Mouse (Mus musculus) intestine, embryonic 14.5 days (tissue): ENCODE measurements at regions not wholly inside any gene's neighbourhood (a gene's known extent, or its start where the extent isn't known, plus 50 kb on each side); places are given as distances from the start of the nearest gene placed in this dataset.
A peak's percentile ranks its signal among the peaks of the same experiment; 100 is the strongest.

ENCODE experiments used
- ATAC-seq: fragments of 200-750 bp; cut with Nextera tagmentation; replicated peaks from 2 replicates; pipeline ENCODE4 v1.8.0; 2017; ENCODE audit warnings: low read depth, moderate number of reproducible peaks, moderate TSS enrichment, moderate library complexity; ENCODE audit not compliant: low FRiP score, low TSS enrichment
- DNase-seq: peaks from one replicate; pipeline ENCODE4 v3.0.0-alpha.2; 2018; ENCODE audit warnings: low spot score
- H3K27ac ChIP-seq: fragments of 300-500 bp; sonication (generic); 2 replicates; pipeline ENCODE4 v1.5.1; 2014; ENCODE audit warnings: low read depth, mild to moderate bottlenecking, control low read depth
- H3K27me3 ChIP-seq: fragments of 300-500 bp; sonication (generic); replicated peaks from 2 replicates; pipeline ENCODE4 v1.6.1; 2014; ENCODE audit warnings: low read length, control low read depth; ENCODE audit not compliant: control insufficient read depth, insufficient read depth
- H3K36me3 ChIP-seq: fragments of 300-500 bp; sonication (generic); 2 replicates; pipeline ENCODE4 v1.6.1; 2014; ENCODE audit warnings: low read length, control low read depth; ENCODE audit not compliant: control insufficient read depth, insufficient read depth
- H3K4me1 ChIP-seq: fragments of 300-500 bp; sonication (generic); replicated peaks from 2 replicates; pipeline ENCODE4 v1.6.1; 2014; ENCODE audit warnings: low read length, control low read depth, mixed read lengths; ENCODE audit not compliant: control insufficient read depth, insufficient read depth
- H3K4me2 ChIP-seq: fragments of 300-500 bp; sonication (generic); 2 replicates; pipeline ENCODE4 v1.6.1; 2014; ENCODE audit warnings: low read length
- H3K4me3 ChIP-seq: fragments of 300-500 bp; sonication (generic); 2 replicates; pipeline ENCODE4 v1.5.1; 2014; ENCODE audit warnings: low read depth, low read length, control low read depth, mixed read lengths
- H3K9ac ChIP-seq: fragments of 300-500 bp; sonication (generic); 2 replicates; pipeline ENCODE4 v1.6.1; 2014; ENCODE audit warnings: mild to moderate bottlenecking, low read length
- H3K9me3 ChIP-seq: fragments of 300-500 bp; sonication (generic); 2 replicates; pipeline ENCODE4 v1.6.1; 2016; ENCODE audit warnings: low read length, control low read depth; ENCODE audit not compliant: control insufficient read depth
- WGBS: fragments of 180-500 bp; shearing (Covaris S2); extraction: QIAGEN DNeasy Blood & Tissue Kit; methylation state at CpG from one replicate; pipeline ENCODE4 v1.1.7; 2014; 5-methylcytosine and 5-hydroxymethylcytosine counted together

DNA sequence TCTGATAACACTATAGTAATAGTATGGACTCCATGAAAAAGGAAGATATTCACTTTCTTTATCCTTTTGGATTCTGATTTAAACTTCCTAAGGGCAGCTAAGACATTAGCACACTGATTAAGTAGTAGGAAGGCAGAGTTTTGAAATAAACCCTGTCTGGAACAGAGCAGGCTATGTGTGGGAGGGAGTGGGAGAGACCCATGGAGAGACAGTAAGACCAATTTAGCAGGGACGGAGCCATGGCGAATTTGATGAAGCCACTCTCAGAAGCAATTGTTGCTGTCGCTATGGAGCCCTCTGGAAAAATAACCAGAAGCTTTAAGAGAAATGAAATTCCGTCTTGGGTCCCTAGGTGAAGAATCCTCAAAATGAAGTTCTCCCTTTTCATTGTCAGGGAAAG is 303.5 kb downstream of the Brinp2 start:
- no peak for ATAC-seq
- Histone ChIP-seq H3K9me3 (no peaks in the 10 kb centered on the region), H3K4me2 (no peak overlapping the region), H3K27ac (no peak overlapping the region), H3K27me3 (no peaks in the 10 kb centered on the region), H3K4me3 (no peak overlapping the region), H3K4me1 (no peaks in the 10 kb centered on the region), H3K36me3 (no peaks in the 10 kb centered on the region), H3K9ac (no peak overlapping the region)
- no peak for DNase-seq
- 82% methylated on average over 4 of the region's 4 CpGs for WGBS

DNA sequence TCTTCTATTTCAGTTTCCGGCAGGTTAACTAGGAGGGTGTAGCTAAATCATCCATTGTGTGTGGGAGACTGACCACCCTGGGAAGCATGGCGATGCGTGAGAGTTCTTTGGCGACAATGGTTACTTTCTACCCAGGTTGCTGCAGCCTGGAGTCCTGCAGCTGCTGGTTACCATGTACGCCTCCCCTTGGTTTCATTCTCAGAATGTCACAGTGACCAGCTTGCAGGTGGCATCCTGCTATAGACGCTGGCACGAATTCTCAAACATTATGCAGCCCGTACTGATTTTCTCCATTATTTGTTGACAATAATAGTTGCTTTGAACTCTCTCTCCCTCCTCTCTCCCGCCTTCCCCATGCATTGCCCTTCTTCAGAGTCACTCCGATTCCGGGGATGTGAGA is 301.2 kb downstream of the Brinp2 start:
- no peak overlapping the region for H3K27ac ChIP-seq
- H3K4me1 ChIP-seq, result no peaks in the 10 kb centered on the region
- no peak overlapping the region for H3K4me2 ChIP-seq
- H3K36me3 ChIP-seq, result no peaks in the 10 kb centered on the region
- DNase-seq (no peak), ATAC-seq (no peak)
- no peak overlapping the region for H3K9ac ChIP-seq
- H3K9me3 ChIP-seq, result no peaks in the 10 kb centered on the region
- no peaks in the 10 kb centered on the region for H3K27me3 ChIP-seq
- H3K4me3 ChIP-seq, result no peak overlapping the region
- 76% methylated on average over 11 of the region's 11 CpGs for WGBS

DNA sequence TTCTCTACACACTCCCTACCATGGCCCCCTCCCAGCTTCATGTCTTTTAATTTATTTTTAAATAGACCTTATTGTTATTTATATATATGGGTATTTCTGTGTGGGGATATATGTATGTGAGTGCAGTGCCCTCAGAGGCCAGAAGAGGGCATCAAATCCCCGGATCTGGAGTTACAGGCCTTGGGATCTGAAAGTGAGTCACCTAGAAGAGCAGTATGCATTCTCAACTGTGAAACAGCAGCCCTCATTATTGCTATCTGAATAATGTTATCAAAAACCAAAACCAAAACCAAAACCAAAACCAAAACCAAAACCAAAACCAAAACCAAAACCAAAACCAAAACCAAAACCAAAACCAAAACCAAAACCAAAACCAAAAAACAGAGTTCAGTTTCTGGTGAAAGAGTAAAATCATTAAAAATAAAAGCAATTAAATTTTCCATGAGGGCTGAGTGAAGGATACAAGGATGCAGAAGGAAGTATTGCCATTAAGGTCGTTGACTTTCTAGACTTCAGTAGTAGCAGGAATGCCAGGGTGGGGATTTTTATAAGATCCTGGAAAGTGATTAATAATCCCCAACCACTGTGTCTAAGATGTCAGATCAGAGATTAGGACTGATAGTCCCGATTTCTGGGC is 299.0 kb downstream of the Brinp2 start:
- WGBS, result 70% methylated on average over 3 of the region's 3 CpGs
- H3K9me3 ChIP-seq, result no peaks in the 10 kb centered on the region
- H3K27ac ChIP-seq, result no peak overlapping the region
- ATAC-seq (no peak), DNase-seq (no peak)
- H3K4me2 ChIP-seq, result no peak overlapping the region
- H3K4me1 ChIP-seq, result no peaks in the 10 kb centered on the region
- no peak overlapping the region for H3K4me3 ChIP-seq
- no peaks in the 10 kb centered on the region for H3K27me3 ChIP-seq
- H3K36me3 ChIP-seq, result no peaks in the 10 kb centered on the region
- H3K9ac ChIP-seq, result no peak overlapping the region

DNA sequence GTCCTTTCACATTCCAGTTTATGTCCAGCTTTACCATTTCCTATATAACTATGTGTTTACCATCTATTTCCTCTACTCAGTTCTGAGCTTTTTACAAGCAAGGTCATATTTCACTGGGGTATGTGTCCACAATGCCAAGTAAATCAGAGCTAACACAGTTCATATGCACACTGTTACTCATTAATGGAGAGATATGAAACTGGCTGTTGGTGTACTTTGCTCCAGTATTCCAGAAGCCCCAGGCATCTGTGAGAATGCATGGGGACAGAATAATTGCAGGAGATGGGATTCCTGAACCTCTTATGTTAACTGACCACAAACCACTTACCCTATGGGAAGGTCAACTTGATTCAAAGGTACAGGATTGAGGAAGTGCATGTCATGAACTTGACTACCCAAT is 298.3 kb downstream of the Brinp2 start:
- no peaks in the 10 kb centered on the region for H3K36me3 ChIP-seq
- DNase-seq (peak; percentile 51), ATAC-seq (peak; percentile 74)
- no peak overlapping the region for H3K27ac ChIP-seq
- H3K9ac ChIP-seq, result no peak overlapping the region
- H3K4me3 ChIP-seq, result no peak overlapping the region
- no peaks in the 10 kb centered on the region for H3K27me3 ChIP-seq
- no peaks in the 10 kb centered on the region for H3K9me3 ChIP-seq
- H3K4me1 ChIP-seq, result no peaks in the 10 kb centered on the region
- H3K4me2 ChIP-seq, result no peak overlapping the region

DNA sequence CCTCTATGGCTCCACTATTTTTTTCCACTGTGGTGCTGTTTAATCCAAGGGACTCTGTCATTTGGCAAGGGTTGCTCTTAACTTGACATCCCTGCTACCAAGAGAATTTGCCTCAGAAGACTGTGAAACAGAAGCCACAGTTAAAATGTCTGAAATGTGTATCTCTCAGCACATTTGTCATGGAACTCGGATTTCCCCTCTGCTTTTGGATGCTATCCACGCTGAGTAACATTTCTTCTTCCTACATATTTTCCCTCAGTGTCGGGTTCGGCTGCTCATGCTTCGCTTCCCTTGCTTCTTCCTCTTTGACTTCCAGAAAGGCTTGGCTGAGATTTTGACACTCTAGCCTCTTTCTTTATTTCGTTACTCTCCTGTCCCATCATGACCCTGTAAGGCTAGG is 294.1 kb downstream of the Brinp2 start:
- Histone ChIP-seq H3K27me3 (no peaks in the 10 kb centered on the region), H3K9ac (no peak overlapping the region), H3K4me2 (no peak overlapping the region), H3K4me3 (no peak overlapping the region), H3K4me1 (no peaks in the 10 kb centered on the region), H3K27ac (no peak overlapping the region), H3K9me3 (no peaks in the 10 kb centered on the region), H3K36me3 (no peaks in the 10 kb centered on the region)
- WGBS, result 78% methylated on average over 6 of the region's 6 CpGs
- DNase-seq, result no peak
- no peak for ATAC-seq

DNA sequence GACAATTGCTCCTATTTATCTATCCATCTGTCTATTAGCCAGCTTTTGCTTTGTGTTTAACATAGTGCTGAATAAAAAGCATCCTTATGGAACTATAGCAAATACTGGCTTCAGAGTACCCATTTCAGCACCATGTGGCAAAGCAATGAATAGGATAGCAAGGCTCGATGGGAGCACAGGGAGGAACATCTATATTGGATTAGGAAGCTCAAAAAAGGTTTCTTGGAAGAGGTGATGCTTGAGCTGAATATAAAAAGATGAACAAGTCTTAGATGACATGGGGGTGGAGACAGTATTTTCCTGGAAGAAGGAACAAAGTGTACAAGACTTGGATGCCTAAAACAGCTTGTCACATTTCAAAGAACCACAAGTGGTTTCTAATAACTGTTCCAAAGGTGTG is 273.9 kb downstream of the Brinp2 start:
- Histone ChIP-seq H3K9me3 (no peaks in the 10 kb centered on the region), H3K4me2 (no peak overlapping the region), H3K27ac (no peak overlapping the region), H3K27me3 (no peaks in the 10 kb centered on the region), H3K9ac (no peak overlapping the region), H3K4me1 (no peaks in the 10 kb centered on the region), H3K36me3 (no peaks in the 10 kb centered on the region), H3K4me3 (no peak overlapping the region)
- no peak for DNase-seq
- WGBS, result 83% methylated on average over 1 of the region's 1 CpGs
- no peak for ATAC-seq

DNA sequence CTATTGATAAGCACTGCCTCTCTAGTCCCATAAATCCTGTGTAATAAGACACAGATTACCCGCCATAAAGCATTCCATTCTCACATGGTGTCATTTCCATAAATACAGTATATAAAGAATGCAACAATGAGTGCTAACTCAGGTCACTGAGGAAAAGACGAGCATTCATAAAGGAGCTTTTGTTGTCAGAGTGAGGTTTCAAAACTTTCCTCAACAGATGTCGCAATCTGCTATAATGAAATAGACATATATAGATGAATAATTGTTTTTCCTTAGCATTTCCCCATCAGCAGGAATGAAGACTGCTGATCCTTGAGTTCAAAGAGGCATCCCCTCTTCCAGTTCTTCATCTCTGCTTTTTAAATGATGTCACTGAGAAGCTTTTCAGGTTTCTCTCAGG is 270.3 kb downstream of the Brinp2 start:
- Histone ChIP-seq H3K9me3 (no peaks in the 10 kb centered on the region), H3K27ac (no peak overlapping the region), H3K9ac (no peak overlapping the region), H3K4me3 (no peak overlapping the region), H3K4me2 (no peak overlapping the region), H3K27me3 (no peaks in the 10 kb centered on the region), H3K36me3 (no peaks in the 10 kb centered on the region), H3K4me1 (no peaks in the 10 kb centered on the region)
- 76% methylated on average over 3 of the region's 3 CpGs for WGBS
- ATAC-seq, result no peak
- no peak for DNase-seq

DNA sequence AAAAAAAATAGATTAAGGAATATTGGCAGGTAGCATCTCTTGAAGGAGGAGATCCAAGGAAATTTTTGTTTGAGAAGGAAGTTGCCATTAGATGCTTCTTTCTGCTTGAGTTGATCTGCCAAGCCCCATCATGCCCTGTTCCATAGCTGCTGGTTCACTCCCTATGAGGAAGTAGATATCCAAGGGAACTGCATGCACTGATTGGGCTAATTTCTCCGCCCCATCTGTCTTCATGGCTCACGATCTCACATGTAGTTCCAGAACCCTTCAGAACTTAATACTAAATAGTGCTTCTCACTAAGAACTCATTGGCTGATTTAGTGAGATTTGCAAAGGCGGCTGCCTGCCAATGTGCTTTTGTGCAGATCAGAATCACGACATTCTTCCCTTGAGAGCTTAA is 258.6 kb downstream of the Brinp2 start:
- no peaks in the 10 kb centered on the region for H3K9me3 ChIP-seq
- no peak overlapping the region for H3K27ac ChIP-seq
- no peaks in the 10 kb centered on the region for H3K27me3 ChIP-seq
- DNase-seq, result no peak
- ATAC-seq, result no peak
- H3K9ac ChIP-seq, result no peak overlapping the region
- 82% methylated on average over 4 of the region's 4 CpGs for WGBS
- no peak overlapping the region for H3K4me2 ChIP-seq
- H3K36me3 ChIP-seq, result no peaks in the 10 kb centered on the region
- H3K4me3 ChIP-seq, result no peak overlapping the region
- no peaks in the 10 kb centered on the region for H3K4me1 ChIP-seq

DNA sequence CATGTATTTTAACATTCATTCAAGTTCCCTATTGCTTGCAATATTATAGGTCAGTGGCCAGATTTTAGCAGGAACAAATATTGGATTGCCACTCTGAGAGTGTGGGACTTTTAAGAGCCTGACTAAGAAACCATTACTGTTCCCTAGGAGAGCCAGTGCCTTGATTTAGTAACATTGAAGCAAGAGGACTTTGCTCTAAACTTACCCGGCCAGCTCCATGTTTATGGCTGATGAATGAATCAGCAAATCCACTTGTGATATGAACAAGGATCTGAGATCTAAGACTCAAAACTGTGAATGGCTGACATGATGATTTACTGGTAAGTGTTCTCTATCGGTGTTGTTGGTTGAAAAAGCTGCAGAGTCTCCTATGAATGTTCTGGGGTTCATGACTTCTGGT is 236.4 kb downstream of the Brinp2 start:
- 76% methylated on average over 2 of the region's 2 CpGs for WGBS
- H3K4me3 ChIP-seq, result no peak overlapping the region

More for the DNA sequence above, 236.4 kb downstream of the Brinp2 start:
- no peak for DNase-seq
- H3K9ac ChIP-seq, result no peak overlapping the region
- H3K36me3 ChIP-seq, result no peaks in the 10 kb centered on the region
- no peak overlapping the region for H3K4me2 ChIP-seq
- no peaks in the 10 kb centered on the region for H3K9me3 ChIP-seq
- H3K27me3 ChIP-seq, result no peaks in the 10 kb centered on the region
- no peaks in the 10 kb centered on the region for H3K4me1 ChIP-seq
- no peak overlapping the region for H3K27ac ChIP-seq
- ATAC-seq, result no peak
